In genomic region chr5:127807419-127807818, GRCm38 (mm10) we compare ENCODE assay signal across 24 mouse cellular contexts.
DNase-seq lines count a peak whose midpoint lies in the region; ATAC-seq and TF ChIP-seq lines count a peak whose summit lies in the region.
"Had no signal": no experiment of that assay in that cellular context is flagged by ENCODE, and none has a peak within 500 bp of the region (broad histone marks: within the 10 kb centered on the region; RNA-seq: fewer than 3 reads in every experiment).

No protein-coding gene starts in this region.

- ATAC-seq in lung, embryonic 14.5 days (ENCODE audit: insufficient read depth), result peak; percentile 79
- peak; percentile 43; the same call in 1 of the 2 replicates for ATAC-seq in lung, embryonic 16.5 days (ENCODE audit: low read depth)
- ATAC-seq: activated CD4-positive, CD25-positive, alpha-beta regulatory T cell, adult 4 months; CD4-positive, CD25-positive, alpha-beta regulatory T cell, adult 4 months; forebrain, embryonic 13.5 days; forebrain, embryonic 15.5 days; forebrain, postnatal 0 days; Patski had no signal

- H3K4me1 ChIP-seq in lung, embryonic 14.5 days (ENCODE audit: insufficient read depth), result no peaks in the 10 kb centered on the region
- no peaks in the 10 kb centered on the region for H3K4me1 ChIP-seq in lung, embryonic 16.5 days (replicated peaks; ENCODE audit: control insufficient read depth, insufficient read depth, low read length)
- H3K4me1 ChIP-seq: embryonic facial prominence, embryonic 10.5 days; embryonic facial prominence, embryonic 12.5 days; forebrain, embryonic 13.5 days; forebrain, embryonic 15.5 days had no signal

- no peak for TF ChIP-seq CTCF in lung, embryonic 14.5 days (IDR thresholded peaks at IDR 0.05; ENCODE audit: low read depth)

- H3K36me3 ChIP-seq in lung, embryonic 14.5 days (ENCODE audit: insufficient read depth), result no peaks in the 10 kb centered on the region
- no peaks in the 10 kb centered on the region for H3K36me3 ChIP-seq in lung, embryonic 16.5 days (ENCODE audit: control insufficient read depth, insufficient read depth, low read length)
- H3K36me3 ChIP-seq: embryonic facial prominence, embryonic 10.5 days; embryonic facial prominence, embryonic 12.5 days; forebrain, embryonic 15.5 days; G1E had no signal

- no peak overlapping the region for H3K27ac ChIP-seq in lung, embryonic 14.5 days (ENCODE audit: low read depth)
- H3K27ac ChIP-seq in lung, embryonic 16.5 days (ENCODE audit: low read length), result no peak overlapping the region
- H3K27ac ChIP-seq: embryonic facial prominence, embryonic 10.5 days; embryonic facial prominence, embryonic 12.5 days; forebrain, embryonic 13.5 days; forebrain, embryonic 15.5 days had no signal

- 28% methylated on average over 3 of the region's 3 CpGs for WGBS in lung, embryonic 14.5 days
- 31% methylated on average over 3 of the region's 3 CpGs for WGBS in lung, embryonic 16.5 days

- no peak overlapping the region for H3K4me2 ChIP-seq in lung, embryonic 14.5 days
- H3K4me2 ChIP-seq in lung, embryonic 16.5 days (ENCODE audit: low read depth, low read length), result no peak overlapping the region
- H3K4me2 ChIP-seq: embryonic facial prominence, embryonic 12.5 days; forebrain, embryonic 13.5 days; forebrain, embryonic 15.5 days had no signal

- no peak overlapping the region for H3K4me3 ChIP-seq in lung, embryonic 14.5 days (ENCODE audit: low read depth, low read length)
- no peak overlapping the region for H3K4me3 ChIP-seq in lung, embryonic 16.5 days (ENCODE audit: low read length)
- H3K4me3 ChIP-seq: embryonic facial prominence, embryonic 10.5 days; embryonic facial prominence, embryonic 12.5 days; forebrain, embryonic 13.5 days; forebrain, embryonic 15.5 days had no signal

- H3K9me3 ChIP-seq in lung, embryonic 14.5 days (ENCODE audit: low read depth, low read length), result no peaks in the 10 kb centered on the region
- no peaks in the 10 kb centered on the region for H3K9me3 ChIP-seq in lung, embryonic 16.5 days (ENCODE audit: control insufficient read depth, low read length)
- H3K9me3 ChIP-seq: embryonic facial prominence, embryonic 10.5 days; embryonic facial prominence, embryonic 12.5 days; forebrain, embryonic 13.5 days; forebrain, embryonic 15.5 days had no signal

- H3K9ac ChIP-seq in lung, embryonic 14.5 days, result no peak overlapping the region
- H3K9ac ChIP-seq in lung, embryonic 16.5 days (ENCODE audit: low read length), result no peak overlapping the region
- H3K9ac ChIP-seq: embryonic facial prominence, embryonic 12.5 days; forebrain, embryonic 13.5 days; forebrain, embryonic 15.5 days; forebrain, postnatal 0 days had no signal

- peak; percentile 57 for DNase-seq in lung, embryonic 14.5 days
- DNase-seq in lung, postnatal 4 days, result no peak
- DNase-seq in lung, postnatal 36 days, result no peak
- peak; percentile 38 for DNase-seq in brain, adult 2 months (ENCODE audit: low read depth, low spot score)
- DNase-seq: adrenal gland, adult 8-10 months; adrenal gland, postnatal 14 days; adrenal gland, postnatal 36 days; B cell, adult 2 months; cerebellum, adult 11 months; cerebellum, adult 2 months; cerebellum, adult 9-10 months; cerebellum, postnatal 10 days; cerebellum, postnatal 25 days; forebrain, postnatal 0 days had no signal

- H3K27me3 ChIP-seq in lung, embryonic 14.5 days (ENCODE audit: insufficient read depth, low read length), result no peaks in the 10 kb centered on the region
- no peaks in the 10 kb centered on the region for H3K27me3 ChIP-seq in lung, embryonic 16.5 days (ENCODE audit: control insufficient read depth, insufficient read depth, low read depth, low read length)
- H3K27me3 ChIP-seq: CH12.LX; embryonic facial prominence, embryonic 12.5 days; forebrain, embryonic 13.5 days; forebrain, embryonic 15.5 days; Patski had no signal

Comparison
In these comparisons a context has a peak if more than half of its experiments do, and no peak if none do; other contexts are left out.
1. DNase-seq: peak in lung, embryonic 14.5 days (single experiment) and brain, adult 2 months (single experiment); none in lung, postnatal 4 days (0 of 2) and lung, postnatal 36 days (single experiment).